Mouse (Mus musculus): ENCODE measurements around the gene Mafb.

DNA sequence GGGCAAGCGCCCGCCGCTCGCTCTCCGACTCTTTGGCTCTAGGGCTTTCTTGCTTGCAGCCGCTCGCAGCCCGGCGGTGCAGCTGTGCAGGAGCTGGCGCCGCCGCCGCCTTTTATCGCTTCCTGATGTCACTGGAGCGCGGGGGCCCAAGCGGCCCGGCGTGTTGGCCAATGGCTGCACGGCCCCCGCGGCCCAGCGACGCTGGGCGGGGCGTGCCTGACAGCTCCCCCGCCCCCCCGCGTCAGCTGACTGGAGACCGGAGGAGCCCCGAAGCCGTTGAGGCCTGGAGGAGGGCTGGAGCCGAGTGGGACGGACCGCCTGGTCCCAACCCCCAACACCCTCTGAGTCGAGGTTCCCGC is at the start of gene Mafb:
- TF ChIP-seq CTCF (IDR thresholded peaks at IDR 0.05; ENCODE audit: low read depth, low read length), result no peak
- TF ChIP-seq POLR2A (IDR thresholded peaks at IDR 0.05; ENCODE audit: extremely low read depth, insufficient read depth, low read length), result peak; percentile 100
